Mouse (Mus musculus): ENCODE results near the gene Rps6ka5. TPM values are rescaled to one million over a fixed set of nuclear protein-coding genes. Genes with fewer than 3 reads are reported as not detected.

The Rps6ka5 gene
- polyA plus RNA-seq, 1 experiment from 2014 or later: 3.6 TPM

- H3K27me3 ChIP-seq (ENCODE audit: control insufficient read depth, insufficient read depth, low read length): no peaks in the 10 kb centered on the region
- no peaks in the 10 kb centered on the region for H3K36me3 ChIP-seq (ENCODE audit: control insufficient read depth, insufficient read depth, low read length)
- H3K4me2 ChIP-seq (ENCODE audit: low read depth): no peak overlapping the region
- no peak for DNase-seq (ENCODE audit: low spot score)
- no peak overlapping the region for H3K27ac ChIP-seq (ENCODE audit: low read depth, low read length)
- WGBS: 85% methylated on average over 4 of the region's 4 CpGs
- no peak overlapping the region for H3K9ac ChIP-seq (ENCODE audit: low read length)
- no peak overlapping the region for H3K4me3 ChIP-seq (ENCODE audit: low read depth, low read length)
- no peaks in the 10 kb centered on the region for H3K4me1 ChIP-seq (ENCODE audit: control insufficient read depth, insufficient read depth, low read length)
- H3K9me3 ChIP-seq (ENCODE audit: control insufficient read depth, low read length): no peaks in the 10 kb centered on the region
- ATAC-seq (ENCODE audit: insufficient read depth, low FRiP score, low TSS enrichment): no peak
Measured at GRCm38 (mm10) chr12:100655972-100656371, 70.8 kb downstream of the Rps6ka5 start.

- Histone ChIP-seq H3K4me1 (ENCODE audit: control insufficient read depth, insufficient read depth, low read length) (no peaks in the 10 kb centered on the region), H3K4me3 (ENCODE audit: low read depth, low read length) (no peak overlapping the region), H3K27me3 (ENCODE audit: control insufficient read depth, insufficient read depth, low read length) (no peaks in the 10 kb centered on the region), H3K27ac (ENCODE audit: low read depth, low read length) (no peak overlapping the region), H3K36me3 (ENCODE audit: control insufficient read depth, insufficient read depth, low read length) (no peaks in the 10 kb centered on the region), H3K9ac (ENCODE audit: low read length) (no peak overlapping the region), H3K4me2 (ENCODE audit: low read depth) (no peak overlapping the region), H3K9me3 (ENCODE audit: control insufficient read depth, low read length) (no peaks in the 10 kb centered on the region)
- no peak for ATAC-seq (ENCODE audit: insufficient read depth, low FRiP score, low TSS enrichment)
- DNase-seq (ENCODE audit: low spot score): no peak
- WGBS: 88% methylated on average over 1 of the region's 1 CpGs
Measured at GRCm38 (mm10) chr12:100641936-100642335, 84.8 kb downstream of the Rps6ka5 start.

DNA sequence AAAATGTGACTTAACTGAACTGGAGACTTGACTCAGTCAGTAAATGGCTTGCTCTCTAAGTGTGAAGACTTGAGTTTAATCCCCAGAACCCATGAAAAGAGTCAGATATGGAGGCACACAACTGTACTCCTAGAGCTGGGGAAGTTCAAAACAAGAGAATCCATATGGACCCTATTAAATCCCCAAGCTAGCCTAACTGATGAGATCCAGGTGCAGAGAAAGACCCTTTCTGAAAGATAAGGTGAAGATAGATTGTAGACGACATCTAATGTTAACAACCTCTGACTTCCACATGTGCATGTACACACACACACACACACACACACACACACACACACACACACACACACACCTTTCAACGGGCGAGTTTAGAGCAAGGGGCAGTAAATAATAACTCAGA, 86.1 kb downstream of the Rps6ka5 start:
- Histone ChIP-seq H3K27me3 (ENCODE audit: control insufficient read depth, insufficient read depth, low read length) (no peaks in the 10 kb centered on the region), H3K9me3 (ENCODE audit: control insufficient read depth, low read length) (no peaks in the 10 kb centered on the region), H3K36me3 (ENCODE audit: control insufficient read depth, insufficient read depth, low read length) (no peaks in the 10 kb centered on the region), H3K27ac (ENCODE audit: low read depth, low read length) (no peak overlapping the region), H3K4me3 (ENCODE audit: low read depth, low read length) (no peak overlapping the region), H3K9ac (ENCODE audit: low read length) (no peak overlapping the region), H3K4me2 (ENCODE audit: low read depth) (no peak overlapping the region), H3K4me1 (ENCODE audit: control insufficient read depth, insufficient read depth, low read length) (no peaks in the 10 kb centered on the region)
- DNase-seq (ENCODE audit: low spot score) (no peak), ATAC-seq (ENCODE audit: insufficient read depth, low FRiP score, low TSS enrichment) (no peak)
- WGBS: 73% methylated on average over 3 of the region's 3 CpGs

DNA sequence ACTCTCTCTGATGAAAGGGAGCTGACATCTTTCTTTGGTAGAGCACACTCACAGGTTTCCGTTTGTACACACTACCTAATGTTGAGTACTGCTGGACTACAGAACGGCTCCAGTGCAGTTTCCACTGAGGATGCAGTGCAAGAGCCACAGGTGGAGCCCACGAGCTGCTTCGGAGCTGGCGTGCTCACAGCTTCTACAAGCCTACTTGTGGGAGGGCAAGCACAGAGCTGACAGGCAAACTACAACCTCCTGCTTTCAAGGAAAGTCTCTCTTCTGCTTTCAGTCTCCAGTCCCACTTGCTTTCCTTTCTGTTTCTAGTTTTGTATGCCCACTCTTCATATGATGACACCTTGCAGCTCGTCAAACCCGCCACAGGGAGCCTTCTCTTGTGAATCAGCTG, 87.1 kb downstream of the Rps6ka5 start:
- no peaks in the 10 kb centered on the region for H3K4me1 ChIP-seq (ENCODE audit: control insufficient read depth, insufficient read depth, low read length)
- H3K4me3 ChIP-seq (ENCODE audit: low read depth, low read length): no peak overlapping the region
- H3K27ac ChIP-seq (ENCODE audit: low read depth, low read length): no peak overlapping the region
- no peak overlapping the region for H3K4me2 ChIP-seq (ENCODE audit: low read depth)
- no peak overlapping the region for H3K9ac ChIP-seq (ENCODE audit: low read length)
- no peaks in the 10 kb centered on the region for H3K9me3 ChIP-seq (ENCODE audit: control insufficient read depth, low read length)
- WGBS: 53% methylated on average over 7 of the region's 7 CpGs
- no peaks in the 10 kb centered on the region for H3K36me3 ChIP-seq (ENCODE audit: control insufficient read depth, insufficient read depth, low read length)
- peak; percentile 23 for DNase-seq (ENCODE audit: low spot score)
- no peaks in the 10 kb centered on the region for H3K27me3 ChIP-seq (ENCODE audit: control insufficient read depth, insufficient read depth, low read length)
- no peak for ATAC-seq (ENCODE audit: insufficient read depth, low FRiP score, low TSS enrichment)

DNA sequence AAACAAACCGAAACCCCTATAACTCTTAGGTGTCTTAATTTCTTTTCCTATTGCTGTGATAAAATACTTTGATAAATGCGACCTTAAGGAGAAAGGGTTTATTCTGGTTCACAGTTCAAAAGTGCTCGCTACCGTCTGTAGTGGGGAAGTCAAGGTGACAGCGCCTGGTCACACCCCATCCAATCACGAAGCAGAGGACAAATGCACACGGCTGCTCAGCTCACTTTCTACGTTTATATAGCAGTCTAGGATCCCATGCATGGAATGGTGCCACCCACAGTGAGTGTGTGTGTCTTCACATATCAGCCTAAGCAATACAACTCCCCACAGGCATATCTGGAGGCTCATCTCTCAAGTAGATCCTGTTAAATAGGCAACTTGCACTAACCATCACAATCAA, 88.9 kb downstream of the Rps6ka5 start:
- Histone ChIP-seq H3K27ac (ENCODE audit: low read depth, low read length) (no peak overlapping the region), H3K4me3 (ENCODE audit: low read depth, low read length) (no peak overlapping the region), H3K4me1 (ENCODE audit: control insufficient read depth, insufficient read depth, low read length) (no peaks in the 10 kb centered on the region), H3K4me2 (ENCODE audit: low read depth) (no peak overlapping the region), H3K27me3 (ENCODE audit: control insufficient read depth, insufficient read depth, low read length) (no peaks in the 10 kb centered on the region), H3K9ac (ENCODE audit: low read length) (no peak overlapping the region), H3K36me3 (ENCODE audit: control insufficient read depth, insufficient read depth, low read length) (no peaks in the 10 kb centered on the region), H3K9me3 (ENCODE audit: control insufficient read depth, low read length) (no peaks in the 10 kb centered on the region)
- no peak for ATAC-seq (ENCODE audit: insufficient read depth, low FRiP score, low TSS enrichment)
- no peak for DNase-seq (ENCODE audit: low spot score)
- WGBS: 91% methylated on average over 8 of the region's 8 CpGs

GRCm38 (mm10) chr12:100636733-100637132, 90.0 kb downstream of the Rps6ka5 start:
- ATAC-seq (ENCODE audit: insufficient read depth, low FRiP score, low TSS enrichment): no peak
- H3K27me3 ChIP-seq (ENCODE audit: control insufficient read depth, insufficient read depth, low read length): no peaks in the 10 kb centered on the region
- no peaks in the 10 kb centered on the region for H3K9me3 ChIP-seq (ENCODE audit: control insufficient read depth, low read length)
- DNase-seq (ENCODE audit: low spot score): no peak
- no peak overlapping the region for H3K27ac ChIP-seq (ENCODE audit: low read depth, low read length)
- no peaks in the 10 kb centered on the region for H3K4me1 ChIP-seq (ENCODE audit: control insufficient read depth, insufficient read depth, low read length)
- no peak overlapping the region for H3K4me3 ChIP-seq (ENCODE audit: low read depth, low read length)
- no peak overlapping the region for H3K9ac ChIP-seq (ENCODE audit: low read length)
- WGBS: 46% methylated on average over 3 of the region's 3 CpGs
- H3K4me2 ChIP-seq (ENCODE audit: low read depth): no peak overlapping the region
- H3K36me3 ChIP-seq (ENCODE audit: control insufficient read depth, insufficient read depth, low read length): no peaks in the 10 kb centered on the region

DNA sequence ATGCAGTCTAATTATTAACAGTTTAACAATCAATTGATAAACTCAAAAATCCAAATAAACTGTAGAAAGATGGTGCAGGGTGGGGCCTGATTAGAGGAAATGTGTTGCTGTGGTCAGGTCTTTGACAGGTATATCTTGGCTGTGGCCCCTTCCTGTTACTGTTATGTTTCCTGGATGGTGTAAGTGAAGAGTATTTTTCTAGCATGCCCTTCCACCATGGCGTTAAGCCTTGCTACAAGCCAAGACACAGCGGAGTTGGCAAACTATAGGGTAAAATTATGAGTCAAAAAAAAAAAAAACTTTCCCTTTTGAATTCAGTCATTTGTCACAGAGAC, 90.5 kb downstream of the Rps6ka5 start:
- H3K9ac ChIP-seq (ENCODE audit: low read length): no peak overlapping the region
- no peak overlapping the region for H3K4me3 ChIP-seq (ENCODE audit: low read depth, low read length)
- no peak overlapping the region for H3K27ac ChIP-seq (ENCODE audit: low read depth, low read length)
- H3K4me2 ChIP-seq (ENCODE audit: low read depth): no peak overlapping the region
- DNase-seq (ENCODE audit: low spot score) (no peak), ATAC-seq (ENCODE audit: insufficient read depth, low FRiP score, low TSS enrichment) (no peak)
- no peaks in the 10 kb centered on the region for H3K36me3 ChIP-seq (ENCODE audit: control insufficient read depth, insufficient read depth, low read length)
- H3K27me3 ChIP-seq (ENCODE audit: control insufficient read depth, insufficient read depth, low read length): no peaks in the 10 kb centered on the region
- WGBS: 92% methylated on average over 2 of the region's 2 CpGs
- no peaks in the 10 kb centered on the region for H3K4me1 ChIP-seq (ENCODE audit: control insufficient read depth, insufficient read depth, low read length)
- no peaks in the 10 kb centered on the region for H3K9me3 ChIP-seq (ENCODE audit: control insufficient read depth, low read length)

GRCm38 (mm10) chr12:100635601-100636298, 91.0 kb downstream of the Rps6ka5 start:
- Histone ChIP-seq H3K9me3 (ENCODE audit: control insufficient read depth, low read length) (no peaks in the 10 kb centered on the region), H3K4me3 (ENCODE audit: low read depth, low read length) (no peak overlapping the region), H3K27ac (ENCODE audit: low read depth, low read length) (no peak overlapping the region), H3K4me2 (ENCODE audit: low read depth) (no peak overlapping the region), H3K36me3 (ENCODE audit: control insufficient read depth, insufficient read depth, low read length) (no peaks in the 10 kb centered on the region), H3K27me3 (ENCODE audit: control insufficient read depth, insufficient read depth, low read length) (no peaks in the 10 kb centered on the region), H3K4me1 (ENCODE audit: control insufficient read depth, insufficient read depth, low read length) (no peaks in the 10 kb centered on the region), H3K9ac (ENCODE audit: low read length) (no peak overlapping the region)
- 90% methylated on average over 6 of the region's 6 CpGs for WGBS
- ATAC-seq (ENCODE audit: insufficient read depth, low FRiP score, low TSS enrichment) (no peak), DNase-seq (ENCODE audit: low spot score) (no peak)

- no peak overlapping the region for H3K4me2 ChIP-seq (ENCODE audit: low read depth)
- H3K9me3 ChIP-seq (ENCODE audit: control insufficient read depth, low read length): no peaks in the 10 kb centered on the region
- no peaks in the 10 kb centered on the region for H3K4me1 ChIP-seq (ENCODE audit: control insufficient read depth, insufficient read depth, low read length)
- no peak for ATAC-seq (ENCODE audit: insufficient read depth, low FRiP score, low TSS enrichment)
- DNase-seq (ENCODE audit: low spot score): no peak
- 84% methylated on average over 3 of the region's 3 CpGs for WGBS
- no peak overlapping the region for H3K9ac ChIP-seq (ENCODE audit: low read length)
- no peaks in the 10 kb centered on the region for H3K27me3 ChIP-seq (ENCODE audit: control insufficient read depth, insufficient read depth, low read length)
- no peaks in the 10 kb centered on the region for H3K36me3 ChIP-seq (ENCODE audit: control insufficient read depth, insufficient read depth, low read length)
- no peak overlapping the region for H3K27ac ChIP-seq (ENCODE audit: low read depth, low read length)
- no peak overlapping the region for H3K4me3 ChIP-seq (ENCODE audit: low read depth, low read length)
Measured at GRCm38 (mm10) chr12:100633231-100633630, 93.6 kb downstream of the Rps6ka5 start.

All from neural tube, embryonic 11.5 days (tissue).